7 mouse cellular contexts compared by ENCODE assay signal in genomic region chr13:49248467-49248862, GRCm38 (mm10). TPM values are rescaled to one million over a fixed set of nuclear protein-coding genes. Genes with fewer than 3 reads are reported as not detected.
DNase-seq lines count a peak whose midpoint lies in the region; ATAC-seq and TF ChIP-seq lines count a peak whose summit lies in the region.

Gene Susd3 (minus strand): TSS chr13:49248706.

- no peaks in the 10 kb centered on the region for H3K9me3 ChIP-seq in hindbrain, embryonic 10.5 days
- H3K9me3 ChIP-seq in megakaryocyte, embryonic 14.5 days = no peaks in the 10 kb centered on the region

- H3K36me3 ChIP-seq in thymus, adult 2 months (ENCODE audit: control insufficient read depth, insufficient read depth, low read length) = no peaks in the 10 kb centered on the region
- no peaks in the 10 kb centered on the region for H3K36me3 ChIP-seq in hindbrain, embryonic 10.5 days
- peaks cover 32% of the 10 kb centered on the region for H3K36me3 ChIP-seq in megakaryocyte, embryonic 14.5 days (replicated peaks; ENCODE audit: low read length)

- H3K4me3 ChIP-seq in thymus, adult 2 months (ENCODE audit: control insufficient read depth, insufficient read depth, low read length) = peak within 1 kb of the TSS; percentile 50
- peak within 1 kb of the TSS; percentile 53 for H3K4me3 ChIP-seq in hindbrain, embryonic 10.5 days
- H3K4me3 ChIP-seq in megakaryocyte, embryonic 14.5 days (replicated peaks) = peak within 1 kb of the TSS; percentile 99

- no peaks in the 10 kb centered on the region for H3K27me3 ChIP-seq in thymus, adult 2 months (ENCODE audit: control insufficient read depth, insufficient read depth, low read length)
- peaks cover 68% of the 10 kb centered on the region for H3K27me3 ChIP-seq in hindbrain, embryonic 10.5 days (ENCODE audit: insufficient read depth, poor library complexity, severe bottlenecking)
- H3K27me3 ChIP-seq in megakaryocyte, embryonic 14.5 days (replicated peaks) = no peaks in the 10 kb centered on the region

- TF ChIP-seq CTCF in thymus, adult 2 months (IDR thresholded peaks at IDR 0.05; ENCODE audit: borderline replicate concordance, control insufficient read depth, extremely low read depth, insufficient read depth, low read length, poor library complexity) = no peak

- DNase-seq in thymus, adult 2 months = no peak
- no peak for DNase-seq in thymus, postnatal 25 days
- DNase-seq in hindbrain, embryonic 10.5 days (ENCODE audit: low spot score) = no peak
- no peak for DNase-seq in cerebellum, adult 18-20 months
- DNase-seq in left cerebral cortex, adult 8-10 months (ENCODE audit: low spot score in 2 of 2) = no peak

- peaks cover 27% of the 10 kb centered on the region for H3K4me1 ChIP-seq in thymus, adult 2 months (replicated peaks; ENCODE audit: control insufficient read depth, insufficient read depth, low read length)
- peaks cover 33% of the 10 kb centered on the region for H3K4me1 ChIP-seq in hindbrain, embryonic 10.5 days (replicated peaks)
- peaks cover 91% of the 10 kb centered on the region for H3K4me1 ChIP-seq in megakaryocyte, embryonic 14.5 days

- TF ChIP-seq POLR2A in thymus, adult 2 months (IDR thresholded peaks at IDR 0.05; ENCODE audit: control insufficient read depth, extremely low read depth, insufficient read depth, low read length, poor library complexity) = no peak

- no peak within 1 kb of the TSS for H3K27ac ChIP-seq in thymus, adult 2 months (ENCODE audit: control insufficient read depth, insufficient read depth, low read length)
- H3K27ac ChIP-seq in hindbrain, embryonic 10.5 days = peak within 1 kb of the TSS; percentile 6; the same call in 1 of the 2 replicates

- 37% methylated on average over 7 of the region's 8 CpGs for WGBS in thymus, adult 2 months
- 18% methylated on average over 8 of the region's 8 CpGs for WGBS in hindbrain, embryonic 10.5 days

- no peak for ATAC-seq in granulocyte monocyte progenitor cell, adult 5-6 weeks (replicated peaks; ENCODE audit: poor library complexity, severe bottlenecking)

RNA-seq across cellular contexts. Expression of gene Susd3, which starts in this region (rescaled TPM):
- 13.1 and 16.2 TPM in 2 replicates for polyA plus RNA-seq in thymus, adult 2 months (2012; rRNA removed)
- 1.4 and 1.6 TPM in 2 replicates for polyA plus RNA-seq in hindbrain, embryonic 10.5 days (2016; fragmentation: Nextera tagmentation; extraction: Ambion mirVana)
- 289 and 697 TPM in 2 replicates for polyA plus RNA-seq in megakaryocyte, embryonic 14.5 days (2012; ENCODE audit: insufficient read depth, low replicate concordance)
- 1 to 10 TPM; 2.2 to 4.8 (median 3.5) TPM for total RNA-seq in left cerebral cortex, adult 8-10 months (2022)
- 6.8 and 9.0 TPM in 2 replicates for total RNA-seq in granulocyte monocyte progenitor cell, adult 5-6 weeks (2014; fragmentation: Nextera tagmentation)
- 3.0 and 5.7 TPM in 2 replicates for total RNA-seq in granulocyte monocyte progenitor cell, adult 5-6 weeks (2017)

Comparison
In these comparisons a context has a peak if more than half of its experiments do, and no peak if none do; other contexts are left out.
1. RNA of gene Susd3 (polyA plus RNA-seq): 289 to 697 TPM in megakaryocyte, embryonic 14.5 days; 13.1 to 16.2 TPM in thymus, adult 2 months and 1.4 to 1.6 TPM in hindbrain, embryonic 10.5 days; every median in the first group is over 10 times any median in the second.
2. Peak in every context shown above with its lines, with median percentiles within 50 percentile points of each other: H3K4me3 ChIP-seq.